Mouse (Mus musculus): ENCODE data around the gene Amer3.
"Not testable (repeated sequence)": the region's sequence is repeated elsewhere in the genome, so short reads cannot be mapped to it uniquely, and the experiment has no call there.

The Amer3 gene

DNA sequence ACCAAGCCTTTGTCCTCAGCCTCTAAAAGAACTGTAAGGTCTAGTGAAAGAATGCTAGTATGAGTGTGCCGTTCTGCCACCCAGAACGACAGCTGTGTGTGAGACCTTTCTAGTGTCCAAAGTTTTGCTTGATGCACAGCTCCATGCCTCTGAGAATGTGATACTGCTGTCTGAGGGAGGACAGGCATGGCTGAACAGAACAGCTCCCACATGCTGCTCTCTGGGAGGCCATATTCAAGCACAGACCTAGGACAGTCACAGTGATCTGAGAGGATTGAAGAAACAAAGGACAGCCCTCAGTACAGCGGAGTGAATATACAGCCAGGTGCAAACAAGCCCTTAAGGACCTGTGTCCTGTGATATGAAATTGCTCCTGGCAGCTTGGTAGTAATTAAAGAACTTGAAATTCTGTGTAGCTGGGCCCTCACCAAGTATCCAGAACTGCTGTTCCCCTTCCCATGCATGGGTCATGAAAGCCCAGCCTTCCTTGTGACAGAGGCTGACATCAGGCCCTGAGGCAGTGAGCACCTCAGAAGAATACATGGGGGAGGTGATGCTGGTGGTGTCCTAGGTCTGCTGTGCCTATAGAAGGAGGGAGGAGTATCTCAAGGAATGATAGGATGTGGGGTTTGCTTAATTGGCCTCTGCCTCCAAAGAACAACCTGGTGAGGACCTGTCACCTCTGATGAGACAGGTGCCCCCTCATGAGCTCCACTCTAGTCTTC, 22.0 kb downstream of the Amer3 start:
- no peak for ATAC-seq (ENCODE audit: low TSS enrichment)

- peak; percentile 98 for ATAC-seq (ENCODE audit: low TSS enrichment)
Observed at GRCm38 (mm10) chr1:34602363-34602762, 22.9 kb downstream of the Amer3 start.

- ATAC-seq (ENCODE audit: low TSS enrichment) = no peak
Observed at GRCm38 (mm10) chr1:34613801-34614200, 34.3 kb downstream of the Amer3 start.

GRCm38 (mm10) chr1:34620116-34620515, 40.7 kb downstream of the Amer3 start:
- not testable (repeated sequence) for ATAC-seq (ENCODE audit: low TSS enrichment)

DNA sequence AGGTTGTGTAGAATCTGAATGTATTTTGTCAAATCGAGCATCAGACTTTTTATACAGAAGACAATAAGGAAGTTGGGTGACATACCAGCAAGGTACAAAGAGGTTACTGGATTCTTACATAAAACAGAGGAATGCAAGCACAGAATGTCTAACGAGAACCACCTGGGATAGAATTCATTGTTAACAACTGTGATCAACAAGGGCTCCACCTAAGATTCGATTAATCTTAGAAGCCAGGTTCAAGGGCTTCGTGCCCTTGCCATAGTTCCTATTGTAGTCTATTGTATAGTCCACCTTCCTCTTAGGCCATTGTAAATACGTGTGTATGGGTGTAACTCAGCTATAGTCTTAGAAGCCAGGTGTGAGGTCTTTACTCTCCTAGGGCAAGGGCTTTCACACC, 41.3 kb downstream of the Amer3 start:
- not testable (repeated sequence) for ATAC-seq (ENCODE audit: low TSS enrichment)

- no peak for ATAC-seq (ENCODE audit: low TSS enrichment)
Observed at GRCm38 (mm10) chr1:34635711-34636110, 56.3 kb downstream of the Amer3 start.
